Mouse (Mus musculus) spleen, embryonic (tissue): Measurements from ENCODE around the gene Trip11.

Experiments used
- CTCF ChIA-PET: fragments of 350-600 bp; sonication (Branson Sonifier 250); formaldehyde crosslinking; loops from one replicate; lab custom pipeline; 2022; lab: Charles Lee

Trip11 gene

GRCm38 (mm10) chr12:101832179-101833114 lies 80.6 kb downstream of the Trip11 start:
- CTCF ChIA-PET = no interaction called here

DNA sequence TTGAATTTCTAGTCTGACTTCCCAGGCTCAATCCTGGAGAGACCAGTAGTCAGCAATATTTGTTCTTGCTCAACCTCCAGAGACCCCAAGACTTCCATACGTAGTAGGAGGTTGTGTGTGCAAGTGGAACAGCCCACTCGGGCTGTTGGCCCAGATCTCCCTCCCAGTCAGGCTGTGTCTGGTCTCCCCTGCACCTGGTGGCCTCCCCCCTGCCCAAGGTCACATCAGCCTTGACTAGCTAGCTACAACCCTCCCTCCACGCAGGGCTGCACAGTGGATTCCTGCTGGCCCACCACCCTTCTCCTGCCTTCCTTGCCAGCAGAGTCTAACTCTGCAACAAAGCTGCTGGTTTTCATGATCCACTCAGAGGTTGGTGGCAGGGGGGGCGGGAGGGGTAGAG lies 81.8 kb downstream of the Trip11 start:
- CTCF ChIA-PET = no interaction called here

DNA sequence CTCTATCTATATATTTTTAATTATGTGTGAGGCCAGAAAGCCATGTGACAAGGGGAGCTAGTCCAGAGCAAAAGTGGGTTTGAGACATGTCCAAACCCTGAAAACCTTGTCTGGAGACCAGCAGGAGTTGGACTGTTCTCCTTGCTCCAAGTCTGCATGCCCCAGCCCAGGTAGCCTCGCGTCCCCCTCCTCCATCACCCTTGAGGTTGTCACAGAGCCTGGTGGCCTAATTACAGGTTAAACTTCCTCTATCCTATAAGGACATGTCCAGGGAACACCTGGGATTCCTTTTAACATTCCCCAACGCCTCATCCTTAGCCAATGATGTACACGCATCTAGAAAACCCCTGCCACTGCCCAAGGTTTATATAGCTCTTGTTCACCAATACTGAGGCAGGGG lies 89.9 kb downstream of the Trip11 start:
- CTCF ChIA-PET = no interaction called here

DNA sequence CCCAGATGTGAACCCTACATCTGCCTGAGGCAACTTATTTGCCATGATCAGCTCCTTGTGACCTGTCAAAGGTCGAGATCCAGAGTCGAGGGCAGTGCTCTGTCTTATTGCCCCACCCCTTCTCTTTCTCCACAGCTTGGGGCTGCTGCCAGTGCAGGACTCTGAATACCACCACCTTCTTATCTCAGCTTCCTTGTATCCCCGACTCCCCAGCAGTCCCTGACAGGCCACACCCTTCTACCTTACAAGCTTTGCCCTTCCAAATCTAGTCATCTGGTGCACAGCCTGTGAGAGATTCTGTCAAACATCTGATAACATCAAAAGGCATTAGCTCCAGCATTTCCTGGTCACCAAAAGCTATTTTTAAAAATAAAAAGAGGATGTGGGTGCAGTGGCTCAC lies 91.5 kb downstream of the Trip11 start:
- CTCF ChIA-PET = no interaction called here

DNA sequence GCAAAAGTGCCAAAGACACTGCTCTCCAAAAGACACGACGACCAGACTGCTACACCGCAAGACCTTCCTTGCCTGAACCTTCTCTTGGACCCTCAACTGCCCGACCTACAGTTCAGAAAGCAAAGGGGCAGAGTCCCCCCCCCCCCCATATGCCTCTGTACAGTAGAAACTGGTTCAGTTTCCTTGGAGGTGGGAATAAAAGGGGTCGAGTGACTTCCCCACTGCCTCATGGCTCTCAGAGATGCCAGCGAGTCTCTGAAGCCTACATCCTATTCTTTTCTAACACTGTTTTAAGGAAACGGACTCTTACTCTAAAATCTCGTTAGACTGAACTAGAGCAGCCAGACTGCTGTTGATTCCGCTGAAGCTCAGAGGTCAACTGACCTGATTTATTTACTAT lies 93.5 kb downstream of the Trip11 start:
- CTCF ChIA-PET = no interaction called here

DNA sequence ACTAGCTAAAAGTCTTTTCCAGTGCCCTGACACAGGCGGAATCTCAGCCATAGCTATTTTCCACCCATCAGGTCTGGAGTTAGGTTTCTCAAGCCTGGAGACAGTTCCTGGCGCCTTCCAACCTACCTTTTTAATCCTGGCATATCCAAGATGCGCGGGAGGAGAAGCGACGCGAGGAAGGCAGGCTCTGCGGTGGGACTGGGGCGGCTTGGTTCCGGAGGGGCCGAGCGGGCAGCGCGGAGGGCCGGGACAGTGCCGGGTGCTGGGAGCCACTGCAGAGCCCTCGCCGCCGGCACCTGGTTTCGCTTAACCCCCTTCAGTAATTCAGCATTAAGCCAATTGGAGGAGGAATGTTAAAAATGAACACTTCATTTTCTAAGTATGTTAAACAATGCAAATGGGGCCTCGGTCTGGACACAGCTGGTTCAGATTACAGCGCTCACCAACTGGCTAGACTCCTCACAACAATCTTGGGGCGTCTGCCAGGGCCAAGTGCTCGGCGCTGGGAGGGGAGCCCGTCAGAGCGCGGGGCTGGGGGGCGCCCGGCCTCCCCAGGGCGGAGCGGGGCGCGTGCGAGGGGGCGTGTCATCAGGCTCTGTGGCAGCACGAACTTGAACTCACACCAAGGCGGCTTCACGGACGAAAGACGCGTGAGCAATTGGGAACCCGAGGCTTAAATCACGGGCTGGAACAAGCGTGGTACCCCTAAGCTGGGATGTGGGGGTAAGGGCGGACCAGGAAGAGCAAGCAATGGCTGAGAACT lies 94.3 kb downstream of the Trip11 start, which contains the start of gene Fbln5:
Gene Fbln5 (minus strand): TSS at position 448 of the 763 bp plus-strand sequence.
- CTCF ChIA-PET = no interaction called here

GRCm38 (mm10) chr12:101818246-101818607 lies 94.8 kb downstream of the Trip11 start:
- CTCF ChIA-PET = no interaction called here

DNA sequence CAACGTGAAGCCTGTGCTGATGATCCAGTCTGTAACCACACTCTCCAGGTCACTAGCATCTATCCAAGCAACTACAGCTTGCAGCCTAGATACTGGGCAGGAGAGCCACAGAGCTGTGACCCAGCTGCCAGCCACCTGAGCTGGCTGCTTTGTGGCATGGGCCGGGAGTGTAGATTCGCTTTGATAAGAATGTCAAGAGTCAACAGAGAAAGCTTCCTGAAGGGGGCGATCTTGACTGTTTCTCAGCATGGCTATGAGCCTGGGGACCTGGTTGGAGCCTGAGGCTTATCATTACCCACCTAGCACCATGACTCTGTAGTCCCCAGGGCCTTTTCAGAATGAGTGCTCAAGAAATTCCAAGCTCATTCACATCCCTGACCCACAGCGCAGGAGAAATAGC lies 96.3 kb downstream of the Trip11 start:
- CTCF ChIA-PET = no interaction called here

DNA sequence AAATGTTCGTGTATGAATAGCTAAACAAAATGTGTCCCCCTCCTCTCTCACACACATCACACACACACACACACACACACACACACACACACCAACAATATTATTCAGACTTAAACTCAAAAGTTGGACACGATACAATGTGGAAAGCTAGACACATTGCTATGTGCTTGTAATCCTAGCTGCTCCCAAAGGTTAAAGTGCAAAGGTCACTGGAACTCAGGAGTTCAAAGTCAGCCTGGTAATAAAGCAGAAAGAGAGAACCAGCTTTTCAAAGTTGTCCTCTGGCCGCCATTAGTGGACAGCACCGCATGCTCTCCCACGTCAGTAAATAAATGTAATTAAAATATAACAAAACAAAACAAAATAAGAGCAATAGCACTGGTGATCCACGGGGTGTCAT lies 97.3 kb downstream of the Trip11 start:
- CTCF ChIA-PET = no interaction called here

DNA sequence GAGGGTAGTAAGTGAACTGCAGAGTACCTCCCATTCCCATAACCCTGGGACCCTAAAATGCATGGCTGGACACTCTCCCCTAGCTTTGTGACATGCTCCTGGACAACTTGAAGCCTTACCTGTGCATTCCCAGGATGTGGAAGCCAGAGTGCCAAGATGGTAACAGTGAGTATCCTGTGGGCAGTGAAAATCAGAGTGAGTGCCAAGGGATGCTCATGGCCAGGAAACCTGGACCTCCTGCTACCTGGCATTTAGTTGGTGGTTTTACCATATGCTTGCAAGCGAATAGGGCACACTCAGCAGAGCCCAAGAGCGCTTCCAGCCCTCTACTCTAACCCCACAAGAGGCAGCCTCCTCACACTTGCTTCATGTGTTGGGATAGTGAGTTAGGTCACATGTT lies 98.6 kb downstream of the Trip11 start:
- CTCF ChIA-PET = no interaction called here

DNA sequence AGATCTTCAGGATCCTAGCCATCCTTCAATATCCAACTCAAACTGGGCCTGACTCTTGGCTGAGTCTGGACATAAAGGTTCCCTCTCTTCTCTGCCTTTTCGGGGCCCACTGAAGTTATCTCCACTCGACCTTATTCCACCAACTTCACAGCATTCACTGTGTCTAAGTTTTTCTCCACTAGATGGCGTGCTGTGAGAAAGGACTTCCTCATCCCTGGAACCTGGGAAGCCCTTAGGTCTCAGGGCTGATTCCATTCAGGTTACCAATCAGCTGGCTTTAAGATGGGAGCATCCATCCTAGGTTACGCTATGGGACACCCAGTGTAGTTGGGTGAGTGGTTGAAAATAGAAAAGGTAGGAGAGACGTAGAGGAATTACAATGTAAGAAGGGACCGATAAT lies 101.9 kb downstream of the Trip11 start:
- CTCF ChIA-PET = no interaction called here

DNA sequence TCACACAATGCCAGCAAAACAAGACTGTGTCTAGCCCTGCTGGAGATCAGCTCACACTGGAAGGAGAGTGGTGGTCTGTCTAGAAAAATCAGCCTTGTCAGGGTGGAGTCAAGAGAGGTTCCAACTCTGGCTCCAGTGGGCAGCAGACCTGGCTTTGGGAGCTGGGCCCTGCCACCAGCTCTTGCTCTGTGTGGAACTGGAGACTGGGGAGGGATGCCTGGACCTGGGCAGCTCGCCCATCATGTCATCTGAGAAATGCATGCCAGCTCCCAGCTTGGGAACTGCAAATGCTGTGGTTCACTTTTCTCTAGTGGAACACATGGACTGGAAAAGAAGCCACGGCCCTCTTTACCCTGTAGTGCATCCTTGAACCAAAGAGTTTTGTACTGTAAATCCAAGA lies 102.6 kb downstream of the Trip11 start:
- CTCF ChIA-PET = no interaction called here

GRCm38 (mm10) chr12:101807400-101807799 lies 105.7 kb downstream of the Trip11 start:
- CTCF ChIA-PET = no interaction called here

- CTCF ChIA-PET = interaction anchor here (0.6 kb wide), 1 partner anchor 278 kb away, joined by 3 read pairs; no protein-coding TSS in a partner anchor
Measured at GRCm38 (mm10) chr12:101802445-101802844, 110.6 kb downstream of the Trip11 start.

- CTCF ChIA-PET = interaction anchor here (0.6 kb wide), 1 partner anchor 277 kb away, joined by 3 read pairs; no protein-coding TSS in a partner anchor
Measured at GRCm38 (mm10) chr12:101801744-101802143, 111.3 kb downstream of the Trip11 start.

DNA sequence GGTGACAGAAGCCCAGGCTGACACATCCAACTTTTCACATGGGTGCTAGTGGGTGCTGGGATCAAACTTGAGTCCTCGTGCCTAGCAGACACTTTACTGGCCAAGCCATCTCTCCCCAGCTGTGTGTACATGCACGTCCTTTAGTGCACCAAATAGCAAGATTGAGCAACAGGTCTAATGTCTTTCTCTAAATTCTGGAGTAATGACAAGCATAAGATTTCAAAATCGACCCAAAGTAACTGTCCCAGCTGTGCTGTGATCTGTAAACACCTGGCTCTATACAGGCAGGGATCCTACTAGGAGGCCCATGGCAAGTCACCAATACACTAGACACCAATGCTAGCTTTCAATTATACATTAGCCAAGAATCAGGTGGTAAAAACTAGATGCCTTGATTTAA lies 112.0 kb downstream of the Trip11 start:
- CTCF ChIA-PET = no interaction called here

DNA sequence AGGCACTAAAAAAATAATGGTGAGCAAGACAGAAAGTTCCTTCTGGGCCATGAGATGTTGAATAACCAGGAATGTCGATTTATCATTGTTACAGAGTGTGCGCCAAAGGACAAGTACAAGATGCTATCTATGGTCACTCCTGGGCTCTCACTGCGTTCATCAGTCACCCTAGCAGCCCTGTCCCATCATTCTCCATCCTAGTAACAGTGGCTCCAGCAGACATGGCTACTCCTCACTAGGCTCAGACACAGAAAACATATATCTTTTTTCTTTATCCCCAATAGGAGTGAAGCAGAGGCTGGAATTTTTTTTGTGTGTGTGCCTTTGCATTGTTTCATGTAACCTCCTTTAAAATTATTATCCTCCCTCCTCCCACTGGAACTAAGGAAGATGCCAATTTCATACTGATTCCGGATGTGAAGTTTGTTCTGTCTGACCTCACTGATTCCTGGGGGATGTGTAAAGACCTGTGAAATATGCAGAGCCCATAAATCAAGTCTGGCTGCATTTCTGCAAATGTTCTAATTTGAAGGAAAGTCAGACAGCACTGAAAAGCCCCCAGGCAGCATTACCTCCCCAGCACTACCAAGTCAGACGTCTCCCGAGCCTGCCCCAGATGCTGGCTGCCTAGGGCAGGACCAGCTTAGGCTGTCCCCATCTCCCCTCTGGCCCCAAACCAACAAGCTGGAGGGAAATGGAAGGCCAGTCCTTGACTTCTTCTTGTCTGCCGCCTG lies 114.7 kb downstream of the Trip11 start:
- CTCF ChIA-PET = no interaction called here

GRCm38 (mm10) chr12:101794458-101794857 lies 118.6 kb downstream of the Trip11 start:
- CTCF ChIA-PET = interaction anchor here (0.6 kb wide), 1 partner anchor 352 kb away, joined by 3 read pairs; no protein-coding TSS in a partner anchor

DNA sequence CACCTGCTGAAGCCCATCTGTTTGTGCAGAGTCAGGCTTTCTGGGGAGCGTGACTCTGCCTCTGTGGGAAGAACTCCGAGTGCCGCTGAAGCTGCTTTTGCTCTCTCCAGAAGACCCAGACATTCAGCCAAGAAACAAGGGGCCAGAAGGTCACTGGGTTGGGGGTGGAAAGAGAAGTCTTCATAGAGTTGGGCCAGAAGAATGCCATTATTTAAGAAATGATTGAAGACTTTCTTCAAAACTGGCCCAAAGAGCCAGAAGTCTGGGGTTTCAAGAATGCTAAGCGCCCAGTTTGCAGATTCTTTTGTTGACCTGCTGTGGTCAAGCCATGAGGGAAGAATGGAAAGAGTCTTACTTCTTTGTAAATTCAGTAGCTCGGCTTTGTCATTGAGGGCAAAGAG lies 119.8 kb downstream of the Trip11 start:
- CTCF ChIA-PET = no interaction called here

- CTCF ChIA-PET = no interaction called here
Measured at GRCm38 (mm10) chr12:101792684-101793083, 120.4 kb downstream of the Trip11 start.

GRCm38 (mm10) chr12:101789767-101790166 lies 123.3 kb downstream of the Trip11 start:
- CTCF ChIA-PET = no interaction called here

GRCm38 (mm10) chr12:101789250-101789649 lies 123.8 kb downstream of the Trip11 start:
- CTCF ChIA-PET = no interaction called here
